Comparison of ENCODE assay signal across 16 mouse cellular contexts in the genomic region with DNA sequence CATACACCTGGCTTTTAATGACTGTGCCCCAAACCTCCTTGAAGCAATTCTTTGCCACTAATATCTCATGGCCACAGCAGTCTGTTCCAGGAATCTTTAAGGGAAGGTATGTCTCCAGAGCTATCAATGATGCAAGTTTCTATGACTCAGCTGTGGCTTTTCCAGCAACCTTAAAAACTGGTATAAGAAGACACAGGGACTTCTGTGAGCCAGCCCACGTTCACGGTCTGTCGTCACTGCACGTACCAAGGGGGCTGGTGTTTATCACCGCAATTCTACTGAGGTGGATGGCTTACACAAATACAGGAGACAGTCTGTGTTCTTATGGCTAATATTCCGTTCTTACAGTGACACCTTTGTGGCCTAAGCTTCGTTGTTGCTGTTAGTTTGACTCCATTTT.
DNase-seq lines count a peak whose midpoint lies in the region; ATAC-seq lines count a peak whose summit lies in the region.
"Had no signal": no experiment of that assay in that cellular context is flagged by ENCODE, and none has a peak within 500 bp of the region (broad histone marks: within the 10 kb centered on the region; RNA-seq: fewer than 3 reads in every experiment).

No protein-coding gene starts in this region.

- intact Hi-C loops in left cerebral cortex, postnatal 10 days (cut with DNase I) = no loop called here

- peak; percentile 79 for ATAC-seq in frontal cortex, adult (ENCODE audit: low TSS enrichment)
- no peak for ATAC-seq in cerebellum, adult (ENCODE audit: insufficient number of reproducible peaks, low FRiP score, low TSS enrichment)
- ATAC-seq: hindbrain, postnatal 0 days; Patski had no signal

- no peak for DNase-seq in frontal cortex, postnatal 10 days (ENCODE audit: low spot score in 2 of 2)
- DNase-seq in left cerebral cortex, adult 18-20 months (ENCODE audit: low spot score in 2 of 2) = peak; percentile 15
- no peak for DNase-seq in left cerebral cortex, postnatal 10 days (ENCODE audit: extremely low spot score in 1 of 2, low spot score in 2 of 2)
- peak; percentile 21 for DNase-seq in right cerebral cortex, postnatal 25 days
- DNase-seq in right cerebral cortex, postnatal 36 days (ENCODE audit: low spot score in 2 of 2) = no peak
- DNase-seq: adrenal gland, adult 2 months; adrenal gland, postnatal 25 days; cerebellum, adult 11-12 months; cerebellum, adult 9-11 months; forebrain, postnatal 0 days; gastrocnemius, postnatal 14 days; heart, postnatal 10 days had no signal

Comparison
In these comparisons a context has a peak if more than half of its experiments do, and no peak if none do; other contexts are left out.
1. DNase-seq: peak in left cerebral cortex, adult 18-20 months (2 of 2) and right cerebral cortex, postnatal 25 days (single experiment); none in frontal cortex, postnatal 10 days (0 of 2), left cerebral cortex, postnatal 10 days (0 of 2) and right cerebral cortex, postnatal 36 days (0 of 2).